Mouse (Mus musculus) ES-CJ7 (cell line): ENCODE data around the gene Muc4.

Experiments used
- DNase-seq: peaks from one replicate; pipeline ENCODE4 v3.0.0; 2011; ENCODE audit warnings: low read depth, low spot score

Gene Muc4

GRCm38 (mm10) chr16:32735586-32735985, at the start of gene Muc4:
TSS of gene Muc4 (plus strand) at chr16:32735886.
- DNase-seq = no peak

DNA sequence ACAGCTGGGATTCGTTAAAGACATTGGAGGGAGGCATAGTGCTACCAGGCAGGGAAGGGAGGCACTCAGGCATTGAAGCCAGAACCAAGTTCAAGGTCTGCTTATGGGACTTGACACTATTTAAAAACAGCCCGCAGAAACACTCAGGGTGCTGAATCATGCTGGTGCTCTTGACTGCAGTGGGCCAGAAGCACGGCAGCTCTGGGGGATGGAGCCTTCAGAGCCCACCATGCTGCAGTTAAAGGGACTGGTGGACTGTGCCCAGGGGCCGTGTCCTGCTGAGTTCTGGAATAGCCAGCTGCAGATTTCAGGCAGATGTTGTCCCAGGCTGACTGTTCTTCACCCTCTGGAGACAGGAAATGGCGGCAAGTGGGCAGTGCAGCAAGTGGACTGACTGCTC, 49.7 kb upstream of the Muc4 start:
- DNase-seq = no peak

DNA sequence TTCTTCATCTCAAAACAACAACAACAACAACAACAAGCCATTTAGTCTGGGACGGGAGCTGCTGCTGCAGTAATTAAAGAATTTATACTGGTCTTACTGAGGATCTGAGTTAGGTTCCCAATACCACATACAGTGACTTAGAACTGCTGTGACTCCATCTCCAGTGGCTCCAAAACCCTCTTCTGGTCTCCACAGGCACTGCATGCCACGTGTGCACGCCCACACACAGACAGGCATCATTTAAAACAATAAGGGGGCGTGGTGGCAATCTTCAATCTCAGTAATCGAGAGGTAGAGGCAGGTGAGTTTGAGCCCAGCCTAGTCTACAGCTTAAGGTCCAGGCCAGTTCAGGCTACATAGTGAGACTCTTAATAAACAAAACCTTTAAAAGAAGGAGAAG, 48.5 kb upstream of the Muc4 start:
- DNase-seq = peak; percentile 73

DNA sequence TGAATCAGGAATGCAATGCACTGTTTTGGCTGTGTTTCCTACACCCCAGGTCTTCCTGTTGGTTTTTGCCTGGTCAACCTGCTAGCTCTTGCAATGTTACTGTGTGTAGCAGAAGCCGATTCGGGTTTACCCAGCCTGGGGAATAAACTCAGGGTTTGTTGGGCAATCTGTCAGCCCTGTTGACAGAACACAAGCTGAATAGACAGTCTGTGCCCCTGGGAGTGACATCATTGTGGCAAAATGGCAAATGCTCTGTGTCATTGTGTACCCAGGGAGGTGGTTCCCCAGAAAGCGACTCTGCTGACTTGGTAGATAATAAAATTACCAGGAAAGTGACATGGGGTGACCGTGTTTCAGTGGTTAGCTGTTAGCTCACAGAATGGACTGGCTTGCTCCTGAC, 46.9 kb upstream of the Muc4 start:
- no peak for DNase-seq

DNA sequence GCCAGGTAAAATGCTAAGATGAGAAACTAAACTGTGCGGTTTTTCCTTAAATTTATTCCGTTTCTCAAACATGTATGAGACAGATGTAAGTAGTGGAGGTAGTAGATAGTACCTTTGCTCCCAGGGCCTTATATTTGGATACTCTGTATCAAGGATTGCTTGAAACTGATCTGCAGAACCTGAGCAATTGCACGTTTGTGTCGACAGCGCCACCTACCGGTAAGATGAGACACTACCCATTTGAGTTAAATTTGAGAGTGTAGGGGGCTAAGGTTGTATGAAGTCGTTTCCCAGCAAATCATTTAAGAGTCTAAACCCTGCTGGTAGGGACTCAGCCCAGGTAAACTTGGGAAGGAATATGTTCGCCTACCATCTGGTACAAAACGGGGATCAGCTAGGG, 46.2 kb upstream of the Muc4 start:
- peak; percentile 85 for DNase-seq

- DNase-seq = peak; percentile 71
Observed at GRCm38 (mm10) chr16:32696841-32697464, 38.7 kb upstream of the Muc4 start.

GRCm38 (mm10) chr16:32697665-32698446, 37.8 kb upstream of the Muc4 start:
- peak; percentile 80 for DNase-seq

GRCm38 (mm10) chr16:32698550-32698949, 37.1 kb upstream of the Muc4 start:
- DNase-seq = no peak

GRCm38 (mm10) chr16:32703312-32703912, 32.3 kb upstream of the Muc4 start:
- DNase-seq = no peak

GRCm38 (mm10) chr16:32705606-32706005, 30.1 kb upstream of the Muc4 start:
- DNase-seq = peak; percentile 53

DNA sequence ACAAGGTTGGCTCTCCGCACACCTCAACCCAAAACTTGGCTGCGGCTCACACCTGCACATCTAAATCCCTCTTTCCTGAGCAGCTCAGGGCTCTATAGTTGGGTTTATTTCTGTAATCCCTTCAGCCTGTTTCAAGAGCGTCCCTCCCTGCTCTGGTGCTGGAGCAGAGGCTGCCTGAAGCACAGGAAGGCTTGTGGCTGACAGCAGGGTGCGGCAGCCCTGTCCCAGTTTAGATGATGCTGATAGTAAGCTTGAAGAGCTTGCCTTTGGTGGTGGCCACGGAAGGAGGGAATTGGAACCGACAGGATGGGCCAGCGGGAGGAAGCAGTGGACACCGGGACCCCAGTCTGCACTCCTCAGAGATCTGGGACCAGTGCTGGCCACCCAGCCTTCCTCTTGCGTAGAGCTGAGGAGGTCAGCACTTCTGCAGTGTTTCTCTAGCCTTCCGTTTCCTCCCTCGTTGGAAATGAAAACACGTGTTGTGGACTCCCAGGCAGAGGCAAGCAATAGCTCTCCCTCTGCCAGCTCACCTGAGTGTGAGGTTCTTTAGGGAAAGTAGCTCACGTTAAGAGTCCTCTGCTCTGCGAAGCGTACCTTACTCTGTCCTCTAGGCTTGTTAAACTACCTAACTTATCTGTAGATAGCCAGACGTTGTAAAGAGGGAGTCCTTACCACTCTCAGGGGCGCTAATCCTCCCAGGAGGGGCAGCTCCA, 28.4 kb upstream of the Muc4 start:
- DNase-seq = no peak

DNA sequence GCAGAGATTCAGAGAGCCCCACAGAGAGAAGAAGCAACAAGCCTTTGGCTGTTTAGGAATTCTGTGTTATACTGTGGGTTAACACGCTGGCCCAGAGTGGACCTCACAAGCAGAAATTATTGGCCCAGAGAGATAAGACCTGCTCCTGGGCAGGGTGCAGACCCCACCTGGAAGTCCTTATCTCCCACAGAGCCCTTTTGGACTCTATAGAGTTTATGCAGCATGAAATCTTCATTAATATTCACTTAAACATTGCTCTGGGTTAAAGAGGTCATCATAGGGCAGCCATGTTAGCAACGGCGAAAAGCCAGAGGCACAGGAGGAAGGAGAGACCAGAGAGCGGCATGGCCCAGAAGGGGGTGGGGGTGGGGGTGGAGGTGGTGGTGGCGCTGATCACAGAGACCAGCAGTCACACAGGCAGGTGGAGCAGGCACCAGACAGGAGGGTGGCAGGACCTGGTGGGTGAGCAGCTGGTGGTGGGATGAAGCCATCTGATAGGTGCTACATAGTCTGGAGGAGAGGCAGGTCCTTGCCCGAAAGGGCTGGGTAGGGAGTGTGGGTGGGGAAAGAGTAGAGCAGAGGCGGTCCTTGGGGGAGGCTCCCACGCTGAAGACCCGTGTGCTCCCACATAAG, 27.7 kb upstream of the Muc4 start:
- no peak for DNase-seq

DNA sequence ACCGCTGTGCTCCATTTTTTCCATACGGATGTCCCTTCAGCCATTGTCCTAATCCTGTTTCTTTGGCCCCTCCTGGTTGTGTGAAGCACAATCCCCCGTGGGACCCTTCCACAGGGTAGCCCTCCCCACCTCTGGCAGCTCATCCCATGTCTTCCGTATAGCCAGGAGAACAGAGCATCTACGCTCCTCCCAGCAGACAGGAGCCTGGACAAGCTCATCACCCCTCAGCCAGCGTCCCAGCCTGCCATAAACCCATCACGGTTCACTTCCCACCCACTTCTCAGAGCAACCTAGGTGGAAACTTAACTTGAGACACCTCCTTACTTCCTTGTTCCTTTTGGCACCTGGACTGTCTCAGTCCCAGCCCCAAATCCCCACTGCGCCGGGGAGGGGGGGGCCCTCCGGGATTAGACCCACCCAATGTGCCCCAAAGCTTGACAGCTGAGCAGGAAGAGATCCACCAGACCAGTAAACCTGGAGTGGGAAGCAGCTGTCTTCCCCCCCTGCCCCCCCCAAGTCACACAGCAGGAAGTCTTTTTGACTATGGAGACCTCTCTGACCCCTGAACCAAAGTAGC, 27.1 kb upstream of the Muc4 start:
- no peak for DNase-seq

DNA sequence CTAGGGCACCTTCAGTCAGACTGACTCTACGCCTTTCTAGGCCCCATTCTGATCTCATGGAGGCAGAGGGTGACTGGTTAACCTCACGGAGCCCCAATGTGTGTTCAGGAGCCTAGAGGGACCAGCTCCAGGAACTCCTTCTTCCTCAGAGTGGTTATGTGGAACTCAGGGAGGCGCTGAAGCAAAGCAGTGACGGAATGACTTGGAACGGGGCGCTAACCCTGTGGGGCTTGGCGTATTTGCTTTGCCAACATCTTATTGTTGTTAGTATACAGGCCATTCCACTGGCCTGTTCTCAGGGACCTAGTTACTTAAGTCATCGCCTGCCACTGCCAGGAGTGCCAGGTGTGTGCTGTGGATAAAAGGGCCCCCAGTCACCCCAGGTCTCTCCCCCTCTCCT, 26.6 kb upstream of the Muc4 start:
- no peak for DNase-seq

DNA sequence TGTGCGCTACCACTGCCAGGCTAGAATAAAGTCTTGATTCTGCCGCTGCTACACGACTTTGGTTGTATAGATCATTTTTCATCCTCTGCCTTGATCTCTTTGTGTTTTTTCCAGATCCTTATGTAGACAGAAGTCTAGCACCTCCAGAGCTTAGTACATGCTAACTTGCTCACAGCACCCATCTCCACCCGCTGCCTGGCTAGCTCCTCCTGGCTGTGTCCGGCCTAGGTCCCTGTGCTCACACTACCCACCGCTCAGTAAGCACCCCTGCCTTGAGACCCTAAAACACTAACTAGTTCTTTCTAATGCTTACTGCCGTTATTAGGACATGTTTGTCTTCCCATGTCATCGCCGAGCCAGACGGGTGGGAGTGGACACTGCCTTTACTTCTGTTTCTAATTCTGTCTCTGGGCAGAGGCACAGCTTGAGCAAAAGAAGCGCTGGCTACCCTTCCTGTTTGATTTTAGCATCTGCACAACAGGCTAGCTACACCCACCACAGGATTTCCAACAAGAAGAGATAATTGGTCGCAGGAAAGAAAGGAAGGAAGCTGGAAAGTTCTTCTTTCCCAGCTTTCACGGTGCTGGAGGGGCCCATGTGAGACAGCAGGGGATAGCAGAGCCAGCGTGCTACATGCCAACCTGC, 25.1 kb upstream of the Muc4 start:
- no peak for DNase-seq

DNA sequence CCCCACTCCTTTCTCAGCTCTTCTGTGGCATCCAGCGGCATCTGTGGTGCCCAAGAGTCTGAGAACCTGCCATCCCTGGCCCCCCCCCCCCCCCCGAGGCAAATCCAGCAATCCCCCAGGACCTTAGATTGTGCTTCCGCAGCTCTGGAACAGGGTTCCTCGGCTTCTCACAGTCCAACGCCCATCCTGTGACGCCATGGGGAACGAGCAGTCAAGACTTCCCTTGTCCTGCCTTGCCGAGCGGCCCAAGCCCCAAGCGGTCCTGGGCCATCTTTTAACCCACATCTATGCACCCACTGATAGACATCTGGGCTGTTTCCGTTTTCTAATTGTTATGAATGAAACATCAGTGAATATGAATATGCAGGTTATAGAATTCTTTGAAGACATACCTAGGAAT, 23.5 kb upstream of the Muc4 start:
- DNase-seq = no peak

DNA sequence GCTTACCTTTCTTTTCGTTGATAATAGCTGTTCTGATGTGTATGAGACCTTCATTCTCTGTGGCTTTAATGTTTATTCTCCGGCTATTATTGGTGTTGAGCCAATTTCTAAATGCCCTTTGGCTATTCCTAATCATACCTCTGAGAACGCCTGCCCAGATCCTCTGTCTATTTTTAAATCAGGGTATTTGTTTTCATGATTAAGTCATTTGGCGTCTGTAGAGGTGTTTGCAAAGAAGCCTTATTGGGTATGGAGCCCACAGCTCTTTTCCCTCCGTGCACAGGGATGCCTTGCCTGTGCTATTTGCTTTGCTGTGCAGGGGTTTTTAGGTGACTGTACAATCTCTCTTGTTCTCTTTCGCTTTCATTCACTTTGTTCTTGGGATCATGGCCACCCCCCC, 22.1 kb upstream of the Muc4 start:
- no peak for DNase-seq

- DNase-seq = peak; percentile 73
Observed at GRCm38 (mm10) chr16:32715364-32715763, 20.3 kb upstream of the Muc4 start.

DNA sequence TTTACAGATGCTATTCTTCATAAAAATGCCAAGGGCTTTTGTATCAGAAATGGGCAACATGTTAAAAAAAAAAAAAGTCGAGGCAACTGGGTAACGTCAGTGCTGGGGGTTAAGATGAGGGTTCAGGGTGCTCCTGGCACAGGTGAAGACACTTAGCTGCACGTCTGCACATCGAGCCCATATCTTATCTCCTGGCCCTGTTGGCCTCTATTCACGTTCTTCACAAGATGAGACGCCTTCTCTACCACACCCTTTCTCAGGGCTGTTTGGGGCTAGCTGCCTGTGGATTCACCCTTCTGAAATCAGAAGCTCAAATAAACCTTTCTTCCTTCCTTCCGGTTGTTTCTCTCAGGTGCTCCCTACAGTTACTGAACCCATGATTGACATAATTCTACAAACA, 12.5 kb upstream of the Muc4 start:
- no peak for DNase-seq

DNA sequence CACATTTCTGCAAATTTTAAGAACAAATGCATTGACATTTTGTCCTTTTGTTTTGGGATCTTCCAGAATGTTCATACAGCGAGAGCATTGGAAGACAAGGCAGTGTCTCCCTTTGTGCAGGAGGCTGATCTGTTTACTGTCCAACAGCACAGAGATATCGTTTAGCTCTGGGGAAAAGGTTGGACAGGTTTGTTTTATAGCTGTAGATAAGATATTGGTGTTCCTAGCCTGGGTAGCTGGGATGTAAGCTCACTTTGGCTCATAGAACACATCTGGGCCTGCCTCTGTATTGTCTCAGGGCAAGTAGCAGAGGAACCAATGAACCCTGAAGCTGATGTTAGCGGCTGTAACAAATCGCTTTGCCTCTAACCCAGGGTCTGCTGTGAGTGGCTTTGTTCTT, 11.9 kb upstream of the Muc4 start:
- no peak for DNase-seq

- DNase-seq = no peak
Observed at GRCm38 (mm10) chr16:32724259-32724658, 11.4 kb upstream of the Muc4 start.
